Mouse (Mus musculus): ENCODE measurements around the gene Smtnl1.

The Smtnl1 gene

DNA sequence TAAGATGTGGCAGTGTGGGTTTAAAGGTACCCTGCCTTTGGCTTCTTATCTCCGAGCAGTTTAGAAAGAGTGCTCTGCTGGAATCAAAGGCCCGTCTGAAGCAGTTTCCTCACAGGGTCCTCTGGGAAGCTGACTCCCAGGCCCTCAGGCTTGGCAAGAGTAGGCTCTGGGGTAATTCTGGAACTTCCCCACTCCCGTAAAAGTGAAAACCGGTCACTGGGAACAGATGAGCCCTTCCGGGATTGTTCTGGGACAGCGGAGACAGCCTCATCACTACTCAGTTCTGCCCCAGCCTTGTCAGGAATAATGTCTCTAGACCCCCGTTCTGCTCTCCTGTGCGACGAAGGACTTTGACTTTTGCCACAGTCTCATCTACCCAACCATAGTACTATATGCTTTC lies 32.0 kb downstream of the Smtnl1 start:
- no peak for DNase-seq

- no peak for DNase-seq
These were observed 34.1 kb downstream of the Smtnl1 start for GRCm38 (mm10) chr2:84788316-84788715.

GRCm38 (mm10) chr2:84783840-84784566 lies 38.4 kb downstream of the Smtnl1 start:
- DNase-seq: no peak

GRCm38 (mm10) chr2:84783315-84783714 lies 39.1 kb downstream of the Smtnl1 start:
- no peak for DNase-seq

GRCm38 (mm10) chr2:84779210-84779609 lies 43.2 kb downstream of the Smtnl1 start:
- DNase-seq: no peak

DNA sequence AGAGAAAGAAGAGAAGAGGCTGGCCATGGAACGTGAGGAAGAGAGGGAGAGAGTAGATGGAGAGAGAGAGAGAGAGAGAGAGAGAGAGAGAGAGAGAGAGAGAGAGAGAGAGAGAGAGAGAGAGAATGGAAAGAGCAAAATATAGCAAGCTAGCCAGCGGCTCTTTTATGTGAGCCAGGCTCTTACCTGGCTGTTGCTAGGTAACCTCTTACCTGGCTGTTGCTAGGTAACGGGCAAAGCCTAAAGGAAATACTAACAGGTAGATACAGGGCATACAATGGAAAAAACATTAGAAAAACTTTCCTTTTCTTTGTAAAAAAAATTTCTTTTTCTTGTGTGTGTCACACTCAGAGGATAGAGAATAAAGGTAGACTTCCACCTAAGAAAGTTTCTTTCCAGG lies 44.7 kb downstream of the Smtnl1 start:
- DNase-seq: no peak

DNA sequence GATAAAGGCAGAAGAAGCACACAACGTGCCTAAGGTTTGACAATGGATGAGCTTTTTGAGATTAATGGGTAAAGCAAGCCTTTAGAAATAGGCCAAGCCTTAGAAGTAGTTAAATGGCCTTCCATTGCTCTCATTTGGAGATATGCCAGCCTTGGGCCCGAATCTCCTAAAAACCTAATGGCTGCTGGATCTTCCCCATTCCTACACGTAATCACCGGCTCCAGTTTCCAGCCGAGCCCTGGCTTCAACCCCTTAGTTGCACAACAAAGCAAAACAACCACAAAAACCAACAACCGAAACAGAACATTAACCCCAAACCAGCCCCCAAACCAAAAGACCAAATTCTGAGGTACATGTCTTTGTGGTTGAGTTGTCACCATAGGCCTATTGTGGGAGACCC lies 46.8 kb downstream of the Smtnl1 start:
- DNase-seq: no peak

DNA sequence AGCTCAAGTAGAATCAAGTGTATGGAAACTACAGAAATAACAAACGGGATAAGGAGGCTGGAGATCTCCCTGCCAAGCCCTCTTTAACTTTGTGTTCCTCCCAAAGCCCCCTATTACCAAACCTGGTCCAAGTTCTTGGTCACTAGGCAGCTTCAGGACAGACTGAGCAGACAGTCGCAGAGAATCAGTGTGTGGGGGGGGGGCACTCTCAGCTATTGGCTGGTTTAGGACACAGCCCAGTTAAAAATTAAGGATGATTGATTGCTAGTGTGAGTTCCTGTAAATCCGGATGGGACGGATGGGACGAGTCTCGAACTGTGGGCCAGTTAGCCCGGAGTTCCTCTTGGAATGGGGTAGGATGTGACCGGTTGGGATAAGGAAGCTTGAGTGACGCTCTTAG lies 47.2 kb downstream of the Smtnl1 start, which contains the start of gene Serping1:
Serping1 (minus strand) TSS at position 204 of the 400 bp plus-strand sequence.
- DNase-seq: no peak

- peak; percentile 65 to 70 for DNase-seq
These were observed 47.7 kb downstream of the Smtnl1 start for GRCm38 (mm10) chr2:84774751-84775150.

DNA sequence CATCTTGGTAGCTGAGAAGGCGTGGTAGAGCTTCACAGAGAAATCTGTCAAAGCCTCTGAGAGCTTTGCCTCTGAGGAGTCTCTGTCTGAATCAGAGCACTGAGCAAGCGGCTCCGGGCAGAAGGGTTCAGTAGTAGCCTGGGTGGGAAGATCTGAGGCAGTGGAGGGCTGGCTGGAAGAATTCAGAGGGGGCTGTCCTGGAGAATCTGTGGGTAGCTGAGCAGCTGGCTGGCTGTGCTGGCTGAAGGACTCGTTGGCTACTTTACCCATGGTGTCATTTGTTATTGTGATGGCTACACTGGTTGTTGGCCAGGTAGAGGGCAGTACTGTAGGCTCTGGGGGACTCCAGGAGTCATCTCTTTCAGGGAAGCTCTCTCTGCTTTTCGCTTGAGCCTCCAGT lies 49.3 kb downstream of the Smtnl1 start:
- no peak for DNase-seq

DNA sequence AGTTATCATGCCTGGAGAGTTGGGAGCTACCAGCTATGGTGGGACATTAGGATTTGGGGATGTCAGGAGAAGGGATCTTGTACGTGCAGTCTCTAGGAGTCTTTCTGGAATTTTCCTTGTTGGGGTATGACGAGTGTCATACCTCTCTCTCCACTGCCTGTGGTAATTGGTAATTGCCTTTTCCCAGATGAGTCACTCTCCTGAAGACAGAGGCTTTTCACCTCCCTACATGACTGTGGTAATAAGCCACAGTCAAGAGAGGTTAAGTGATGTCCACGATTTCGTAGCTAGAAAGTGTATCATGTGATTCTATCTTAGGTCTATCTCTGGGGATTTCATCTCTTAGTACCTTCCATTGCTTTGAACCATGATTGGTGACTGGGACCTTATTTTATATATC lies 50.0 kb downstream of the Smtnl1 start:
- no peak for DNase-seq

GRCm38 (mm10) chr2:84770501-84770900 lies 52.0 kb downstream of the Smtnl1 start:
- DNase-seq: no peak

DNA sequence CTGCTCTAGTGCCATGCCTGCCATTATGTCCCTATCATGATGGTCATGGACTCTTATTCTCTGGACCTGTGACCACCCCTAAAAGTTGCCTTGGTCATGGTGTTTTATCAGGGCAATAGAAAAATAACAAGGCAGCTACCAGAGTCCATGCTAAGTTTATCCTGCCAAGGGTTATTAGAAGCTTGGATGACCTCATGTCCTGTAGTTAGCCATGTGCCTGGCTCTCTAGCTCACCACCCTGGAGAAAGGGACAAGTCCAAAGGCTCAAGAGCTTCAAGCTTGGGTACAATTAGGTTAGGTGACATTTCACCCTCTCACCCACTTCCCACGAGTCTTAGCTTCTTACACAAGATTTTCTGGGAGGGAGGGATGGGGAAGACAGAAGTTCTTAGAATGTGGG lies 59.6 kb downstream of the Smtnl1 start:
- no peak for DNase-seq

DNA sequence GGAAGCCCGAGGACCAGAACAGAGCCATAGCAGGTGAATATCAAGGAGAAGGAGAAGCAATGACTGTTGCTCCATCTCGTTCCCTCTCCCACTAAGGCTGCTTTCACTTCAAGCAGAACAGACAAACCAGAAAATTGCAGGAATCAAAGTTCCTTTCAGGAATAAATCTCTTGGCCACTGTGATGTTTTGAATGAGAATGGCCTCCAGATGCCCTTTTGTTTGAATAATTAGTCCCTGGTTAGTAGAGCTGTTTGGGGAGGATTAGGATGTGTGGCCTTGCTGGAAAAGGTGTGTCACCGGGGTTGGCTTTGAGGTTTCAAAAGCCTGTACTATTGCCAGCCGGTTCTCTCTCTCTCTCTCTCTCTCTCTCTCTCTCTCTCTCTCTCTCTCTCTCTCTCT lies 60.2 kb downstream of the Smtnl1 start:
- no peak for DNase-seq

DNA sequence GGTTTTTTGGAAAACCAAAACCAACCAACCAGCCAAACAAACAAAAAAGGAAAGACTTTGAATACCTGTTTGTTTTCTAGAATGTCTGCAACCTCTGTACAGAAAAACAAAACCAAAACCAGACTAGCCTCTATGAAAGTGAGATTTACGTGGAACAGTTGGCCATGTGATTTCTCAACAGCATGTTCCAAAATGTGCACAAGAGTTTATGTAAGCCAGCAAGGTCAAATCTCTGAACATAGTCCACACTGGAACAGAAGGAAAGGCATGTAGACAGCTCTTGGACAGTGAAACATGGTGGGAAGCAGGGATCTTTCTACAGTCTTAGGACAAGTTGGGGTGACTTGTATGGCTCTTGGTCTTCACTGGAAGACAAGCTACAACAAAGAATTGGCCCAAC lies 60.6 kb downstream of the Smtnl1 start:
- DNase-seq: no peak

GRCm38 (mm10) chr2:84761309-84761708 lies 61.1 kb downstream of the Smtnl1 start:
- no peak for DNase-seq

Measured in cerebellum, postnatal 36 days (tissue).